Mouse (Mus musculus) heart, adult 2 months (tissue): ENCODE measurements around the gene Ctsj.

ENCODE experiments used
- CTCF ChIP-seq: fragments of 200-600 bp; IDR thresholded peaks from 2 replicates; pipeline ENCODE4 v1.8.1; 2022; ENCODE audit warnings: antibody characterized with exemption, mild to moderate bottlenecking, moderate library complexity
- POLR2A ChIP-seq: fragments of 200-500 bp; IDR thresholded peaks from 2 replicates; pipeline ENCODE4 v1.6.1; 2011; ENCODE audit warnings: mild to moderate bottlenecking, low read depth, low read length, control low read depth; ENCODE audit not compliant: insufficient read depth

DNA sequence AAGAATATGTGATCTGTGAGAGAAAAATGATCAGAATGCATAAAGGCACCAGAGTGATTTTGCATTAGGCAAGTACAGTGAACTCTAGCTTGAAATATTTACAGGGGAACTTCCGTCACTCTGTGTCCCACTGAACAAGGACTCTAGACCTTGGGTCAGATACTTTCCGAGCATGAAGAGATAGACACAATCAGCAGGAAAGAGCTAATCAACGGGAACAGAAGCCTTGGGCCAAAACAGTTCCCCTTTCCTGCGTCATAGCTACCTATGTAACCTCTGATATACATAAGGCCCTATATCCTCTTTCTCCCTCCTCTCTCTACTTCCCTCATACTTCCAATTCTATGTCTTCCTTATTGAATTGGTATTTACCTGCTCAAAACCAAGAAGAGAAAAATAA lies 4.4 kb upstream of the Ctsj start:
- TF ChIP-seq POLR2A (no peak), CTCF (no peak)
